Comparison of ENCODE assay signal across 8 mouse cellular contexts in the genomic region with DNA sequence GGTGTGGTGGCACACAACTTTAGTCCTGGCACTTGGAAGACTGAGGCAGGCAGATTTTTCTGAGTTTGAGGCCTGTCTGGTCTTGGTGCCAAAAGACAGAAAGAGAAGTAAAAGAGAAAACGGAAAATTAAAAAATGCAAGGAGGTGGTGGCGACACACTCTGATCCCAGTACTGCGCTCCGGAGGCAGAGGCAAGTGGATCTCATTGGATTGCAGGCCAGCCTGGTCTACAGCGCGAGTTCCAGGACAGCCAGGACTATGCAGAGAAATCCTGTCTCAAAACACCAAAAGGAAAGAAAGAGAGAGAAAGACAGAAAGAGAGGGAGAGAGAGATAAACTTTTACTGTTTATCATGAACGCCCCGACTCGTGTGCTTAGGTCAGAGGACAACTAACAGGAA. TPM values are rescaled to one million over a fixed set of nuclear protein-coding genes. Genes with fewer than 3 reads are reported as not detected.
DNase-seq lines count a peak whose midpoint lies in the region; ATAC-seq and TF ChIP-seq lines count a peak whose summit lies in the region.

No protein-coding gene starts in this region.

- no peaks in the 10 kb centered on the region for H3K27me3 ChIP-seq in kidney, postnatal 0 days (ENCODE audit: insufficient read depth, low read length)
- no peaks in the 10 kb centered on the region for H3K27me3 ChIP-seq in hindbrain, embryonic 15.5 days
- H3K27me3 ChIP-seq in midbrain, embryonic 16.5 days (ENCODE audit: control insufficient read depth, insufficient read depth, low read depth, low read length) = no peaks in the 10 kb centered on the region

- H3K4me1 ChIP-seq in kidney, postnatal 0 days (replicated peaks; ENCODE audit: insufficient read depth, low read length) = 0 out of 2 replicates have a peak, but pooled peaks cover 5% of the 10 kb centered on the region
- no peaks in the 10 kb centered on the region for H3K4me1 ChIP-seq in cortical plate, adult 2 months (ENCODE audit: control insufficient read depth, insufficient read depth, low read length)
- peaks cover 16% of the 10 kb centered on the region for H3K4me1 ChIP-seq in hindbrain, embryonic 15.5 days (replicated peaks)
- H3K4me1 ChIP-seq in midbrain, embryonic 16.5 days (ENCODE audit: control insufficient read depth, insufficient read depth, low read length) = peaks cover 12% of the 10 kb centered on the region

- H3K4me3 ChIP-seq in kidney, postnatal 0 days (replicated peaks; ENCODE audit: low read depth, low read length) = peak overlapping the region; percentile 96
- peak overlapping the region; percentile 60 for H3K4me3 ChIP-seq in cortical plate, adult 2 months (ENCODE audit: insufficient read depth, low read length)
- peak overlapping the region; percentile 92 for H3K4me3 ChIP-seq in hindbrain, embryonic 15.5 days
- peak overlapping the region; percentile 88 for H3K4me3 ChIP-seq in midbrain, embryonic 16.5 days (ENCODE audit: low read depth, low read length)

- WGBS in kidney, postnatal 0 days = 47% methylated on average over 9 of the region's 9 CpGs
- 61% methylated on average over 9 of the region's 9 CpGs for WGBS in hindbrain, embryonic 15.5 days
- 61% methylated on average over 9 of the region's 9 CpGs for WGBS in midbrain, embryonic 16.5 days

- no peak for ATAC-seq in kidney, postnatal 0 days (replicated peaks; ENCODE audit: low FRiP score, low read depth)
- ATAC-seq in hindbrain, embryonic 15.5 days (ENCODE audit: low FRiP score, low read depth) = peak; percentile 52
- peak; percentile 61 for ATAC-seq in midbrain, embryonic 16.5 days

- H3K36me3 ChIP-seq in kidney, postnatal 0 days (ENCODE audit: insufficient read depth, low read length) = peaks cover 20% of the 10 kb centered on the region
- peaks cover 22% of the 10 kb centered on the region for H3K36me3 ChIP-seq in hindbrain, embryonic 15.5 days
- peaks cover 6% of the 10 kb centered on the region; the same call in 1 of the 2 replicates for H3K36me3 ChIP-seq in midbrain, embryonic 16.5 days (ENCODE audit: control insufficient read depth, insufficient read depth, low read length)

- peak overlapping the region; percentile 60 for H3K27ac ChIP-seq in kidney, postnatal 0 days
- peak overlapping the region; percentile 8; the same call in 1 of the 2 replicates for H3K27ac ChIP-seq in cortical plate, adult 2 months (ENCODE audit: insufficient read depth, low read length)
- peak overlapping the region; percentile 81 for H3K27ac ChIP-seq in hindbrain, embryonic 15.5 days (replicated peaks)
- H3K27ac ChIP-seq in midbrain, embryonic 16.5 days (ENCODE audit: low read length) = peak overlapping the region; percentile 81

- no peaks in the 10 kb centered on the region for H3K9me3 ChIP-seq in kidney, postnatal 0 days (replicated peaks; ENCODE audit: low read length)
- H3K9me3 ChIP-seq in hindbrain, embryonic 15.5 days = no peaks in the 10 kb centered on the region
- H3K9me3 ChIP-seq in midbrain, embryonic 16.5 days (replicated peaks; ENCODE audit: control insufficient read depth, low read length, poor library complexity, severe bottlenecking) = no peaks in the 10 kb centered on the region

- DNase-seq in kidney, postnatal 0 days (ENCODE audit: low spot score) = no peak
- no peak for DNase-seq in kidney, adult 18-20 months
- DNase-seq in embryo, embryonic 11 days = no peak
- no peak for DNase-seq in cerebellum, postnatal 4 days (ENCODE audit: low spot score in 2 of 2)
- DNase-seq in urinary bladder, postnatal 36 days (ENCODE audit: low spot score in 2 of 2) = no peak

- H3K4me2 ChIP-seq in kidney, postnatal 0 days (ENCODE audit: low read length) = peak overlapping the region; percentile 51
- H3K4me2 ChIP-seq in hindbrain, embryonic 15.5 days = peak overlapping the region; percentile 92
- H3K4me2 ChIP-seq in midbrain, embryonic 16.5 days (ENCODE audit: low read length) = peak overlapping the region; percentile 55

- peak overlapping the region; percentile 96; the same call in 1 of the 2 replicates for H3K9ac ChIP-seq in kidney, postnatal 0 days (ENCODE audit: low read depth, low read length)
- peak overlapping the region; percentile 99 for H3K9ac ChIP-seq in hindbrain, embryonic 15.5 days
- peak overlapping the region; percentile 97 for H3K9ac ChIP-seq in midbrain, embryonic 16.5 days (ENCODE audit: low read depth, low read length)

- TF ChIP-seq POLR2A in cortical plate, adult 2 months (IDR thresholded peaks at IDR 0.05; ENCODE audit: extremely low read depth, insufficient read depth, low read length) = no peak

- no peak for TF ChIP-seq CTCF in kidney, postnatal 0 days (IDR thresholded peaks at IDR 0.05; ENCODE audit: low read depth)
- no peak for TF ChIP-seq CTCF in cortical plate, adult 2 months (IDR thresholded peaks at IDR 0.05; ENCODE audit: extremely low read depth, insufficient read depth, low read length)

RNA-seq across cellular contexts. Expression of a gene that starts 0.5 kb away (rescaled TPM):
- 195 and 206 TPM in 2 replicates for polyA plus RNA-seq in kidney, postnatal 0 days (2015; fragmentation: Nextera tagmentation; extraction: Ambion mirVana)
- polyA plus RNA-seq in cortical plate, adult 2 months (2012; rRNA removed) = 108 and 118 TPM in 2 replicates
- polyA plus RNA-seq in hindbrain, embryonic 15.5 days (2015; fragmentation: Nextera tagmentation; extraction: Ambion mirVana) = 141 and 145 TPM in 2 replicates
- 130 and 142 TPM in 2 replicates for polyA plus RNA-seq in midbrain, embryonic 16.5 days (2015; fragmentation: Nextera tagmentation; extraction: Ambion mirVana)

RNA-seq across cellular contexts. Expression of a gene that starts 9.9 kb away (rescaled TPM):
- 94.5 and 97.4 TPM in 2 replicates for polyA plus RNA-seq in kidney, postnatal 0 days (2015; fragmentation: Nextera tagmentation; extraction: Ambion mirVana)
- 70.1 and 77.2 TPM in 2 replicates for polyA plus RNA-seq in cortical plate, adult 2 months (2012; rRNA removed)
- polyA plus RNA-seq in hindbrain, embryonic 15.5 days (2015; fragmentation: Nextera tagmentation; extraction: Ambion mirVana) = 60.2 and 61.5 TPM in 2 replicates
- polyA plus RNA-seq in midbrain, embryonic 16.5 days (2015; fragmentation: Nextera tagmentation; extraction: Ambion mirVana) = 54.5 and 59.8 TPM in 2 replicates

RNA-seq across cellular contexts. Expression of a gene that starts 12.7 kb away (rescaled TPM):
- 69.8 and 70.8 TPM in 2 replicates for polyA plus RNA-seq in kidney, postnatal 0 days (2015; fragmentation: Nextera tagmentation; extraction: Ambion mirVana)
- polyA plus RNA-seq in cortical plate, adult 2 months (2012; rRNA removed) = 3.4 and 4.2 TPM in 2 replicates
- 43.0 and 45.2 TPM in 2 replicates for polyA plus RNA-seq in hindbrain, embryonic 15.5 days (2015; fragmentation: Nextera tagmentation; extraction: Ambion mirVana)
- polyA plus RNA-seq in midbrain, embryonic 16.5 days (2015; fragmentation: Nextera tagmentation; extraction: Ambion mirVana) = 30.5 and 31.7 TPM in 2 replicates

RNA-seq across cellular contexts. Expression of a gene that starts 12.9 kb away (rescaled TPM):
- not detected in 2 replicates for polyA plus RNA-seq in kidney, postnatal 0 days (2015; fragmentation: Nextera tagmentation; extraction: Ambion mirVana)
- not detected in 2 replicates for polyA plus RNA-seq in cortical plate, adult 2 months (2012; rRNA removed)
- not detected in 2 replicates for polyA plus RNA-seq in hindbrain, embryonic 15.5 days (2015; fragmentation: Nextera tagmentation; extraction: Ambion mirVana)
- polyA plus RNA-seq in midbrain, embryonic 16.5 days (2015; fragmentation: Nextera tagmentation; extraction: Ambion mirVana) = not detected in 2 replicates

RNA-seq across cellular contexts. Expression of a gene that starts 17.8 kb away (rescaled TPM):
- 69.0 and 76.7 TPM in 2 replicates for polyA plus RNA-seq in kidney, postnatal 0 days (2015; fragmentation: Nextera tagmentation; extraction: Ambion mirVana)
- 40.1 and 41.3 TPM in 2 replicates for polyA plus RNA-seq in cortical plate, adult 2 months (2012; rRNA removed)
- polyA plus RNA-seq in hindbrain, embryonic 15.5 days (2015; fragmentation: Nextera tagmentation; extraction: Ambion mirVana) = 45.3 and 51.6 TPM in 2 replicates
- polyA plus RNA-seq in midbrain, embryonic 16.5 days (2015; fragmentation: Nextera tagmentation; extraction: Ambion mirVana) = 35.4 and 39.2 TPM in 2 replicates

Comparison
In these comparisons a context has a peak if more than half of its experiments do, and no peak if none do; other contexts are left out.
1. H3K27ac ChIP-seq: peak in every context shown above with its lines; median percentile 81 in hindbrain, embryonic 15.5 days; 81 in midbrain, embryonic 16.5 days; 60 in kidney, postnatal 0 days; 8 in cortical plate, adult 2 months.